Mouse (Mus musculus) ovary, adult 18-20 months (tissue): Measurements from ENCODE around the gene D10Wsu102e.
A peak's percentile ranks its signal among the peaks of the same experiment; 100 is the strongest.
"Not testable (repeated sequence)": the region's sequence is repeated elsewhere in the genome, so short reads cannot be mapped to it uniquely, and the experiment has no call there.

Source experiments
- DNase-seq: peaks from one replicate; pipeline ENCODE4 v3.0.0; 2022; ENCODE audit warnings: low spot score, mixed read lengths

Gene D10Wsu102e

DNA sequence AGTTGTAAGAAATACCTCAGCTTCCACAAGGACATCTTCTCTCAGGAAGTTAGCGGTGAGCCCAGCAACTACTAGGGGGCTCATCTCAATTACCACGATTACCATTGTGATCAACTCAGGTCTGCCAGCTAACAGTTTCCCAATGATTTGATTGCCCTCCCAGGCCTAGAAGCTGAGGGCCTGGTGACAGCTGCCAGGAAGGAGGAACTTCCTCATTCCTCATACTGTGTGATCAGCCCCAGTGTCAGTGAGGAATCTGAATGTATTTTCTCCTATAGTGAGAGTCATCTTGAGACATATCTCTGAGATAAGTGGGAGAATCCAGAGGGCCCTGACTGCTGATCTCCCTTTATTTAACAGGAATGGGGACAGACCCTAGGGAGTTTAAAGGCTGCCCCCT, 37.3 kb downstream of the D10Wsu102e start:
- no peak for DNase-seq

DNA sequence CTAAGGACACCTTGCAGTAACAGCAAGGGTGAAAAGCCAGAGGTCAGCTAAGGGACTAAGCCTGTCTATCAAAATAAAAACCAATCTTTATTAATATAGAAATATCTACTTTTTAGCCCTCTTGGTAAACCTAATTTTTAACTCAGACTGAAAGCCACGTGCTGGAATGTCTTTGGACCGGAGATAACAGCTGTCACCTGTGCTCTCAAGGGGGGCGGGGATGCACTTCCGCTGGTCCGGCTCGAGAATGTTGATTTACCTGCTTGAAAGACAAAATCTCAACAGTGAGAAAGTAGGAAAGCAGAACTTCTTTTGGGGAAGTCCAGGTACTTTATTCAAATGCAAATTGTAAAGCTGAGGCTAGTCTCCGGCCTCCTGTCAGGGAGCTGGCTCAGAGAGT, 40.9 kb downstream of the D10Wsu102e start:
- DNase-seq = not testable (repeated sequence)

DNA sequence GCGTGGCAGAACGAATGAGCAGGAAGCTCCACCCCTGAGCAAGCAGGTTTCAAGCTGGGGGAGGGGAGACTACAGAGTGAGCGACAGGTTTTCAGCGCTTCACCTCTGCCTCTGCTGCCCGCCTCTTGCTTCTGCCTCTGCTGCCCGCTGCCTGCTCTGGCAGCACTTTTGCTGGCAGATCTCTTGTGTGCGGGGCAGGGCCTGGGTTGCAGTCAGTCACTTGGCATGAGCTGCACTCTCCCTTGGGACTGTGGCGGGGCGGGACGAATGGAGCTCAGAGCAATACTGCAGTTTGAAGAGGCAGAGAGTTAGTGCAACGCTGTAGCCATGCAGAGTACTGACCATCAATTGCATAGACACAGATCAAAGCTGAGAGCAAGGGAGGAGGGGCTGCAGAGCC, 45.0 kb downstream of the D10Wsu102e start:
- no peak for DNase-seq

DNA sequence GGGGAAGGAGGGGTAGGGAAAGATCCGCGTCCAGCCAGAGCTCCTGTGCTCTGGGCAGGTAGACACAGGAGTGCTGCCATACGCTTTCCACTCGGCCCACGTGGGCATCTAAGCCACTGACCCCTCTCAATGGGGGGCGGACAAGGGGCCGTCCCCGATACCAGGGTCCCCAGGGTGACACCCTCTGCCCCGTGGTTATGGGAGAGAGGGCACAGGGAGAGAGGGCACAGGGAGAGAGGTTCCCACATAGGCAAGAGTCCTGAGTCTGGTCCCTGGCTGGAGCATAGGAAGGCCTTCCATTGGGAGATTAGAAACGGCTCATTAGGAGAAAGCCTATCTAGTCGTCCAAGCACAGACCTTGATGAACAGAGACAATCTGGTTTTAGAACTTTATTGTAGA, 45.7 kb downstream of the D10Wsu102e start:
- no peak for DNase-seq

DNA sequence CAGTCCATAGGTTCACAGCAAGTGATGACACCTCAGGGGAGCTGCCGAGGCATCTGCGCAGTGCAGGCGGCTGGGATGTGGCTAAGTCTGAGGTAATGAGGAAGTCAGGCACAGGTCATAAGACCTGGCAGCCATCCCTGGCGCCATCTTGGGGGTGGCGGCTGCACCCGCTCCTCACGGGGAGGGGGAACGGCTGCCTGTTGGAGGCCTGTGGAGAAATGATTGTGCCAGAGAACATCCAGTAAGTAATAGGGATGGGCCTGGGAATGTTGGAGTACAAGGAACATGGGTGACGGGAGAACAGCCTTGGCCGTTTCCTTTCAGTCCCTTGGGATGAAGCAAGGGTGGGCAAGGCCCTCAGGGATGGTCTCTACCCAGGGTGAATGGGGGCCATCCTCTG, 47.1 kb downstream of the D10Wsu102e start:
- DNase-seq = no peak

DNA sequence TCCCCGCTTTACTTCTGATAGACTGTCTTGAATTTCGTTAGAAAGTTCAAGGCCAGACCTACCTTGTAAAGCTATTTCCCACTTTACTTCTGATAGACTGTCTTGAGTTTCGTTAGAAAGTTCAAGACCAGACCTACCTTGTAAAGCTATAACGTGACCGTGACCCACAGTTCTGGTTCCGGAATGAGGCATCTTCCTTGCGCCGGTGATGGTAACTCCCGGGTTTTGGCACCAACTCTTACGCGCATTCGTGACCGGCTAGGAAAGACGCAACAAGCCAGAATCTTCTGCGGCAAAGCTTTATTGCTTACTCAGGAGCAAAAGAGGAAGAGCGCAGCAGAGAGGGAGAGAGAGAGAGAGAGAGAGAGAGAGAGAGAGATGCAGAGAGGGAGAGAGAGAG, 58.4 kb downstream of the D10Wsu102e start:
- DNase-seq = not testable (repeated sequence)

DNA sequence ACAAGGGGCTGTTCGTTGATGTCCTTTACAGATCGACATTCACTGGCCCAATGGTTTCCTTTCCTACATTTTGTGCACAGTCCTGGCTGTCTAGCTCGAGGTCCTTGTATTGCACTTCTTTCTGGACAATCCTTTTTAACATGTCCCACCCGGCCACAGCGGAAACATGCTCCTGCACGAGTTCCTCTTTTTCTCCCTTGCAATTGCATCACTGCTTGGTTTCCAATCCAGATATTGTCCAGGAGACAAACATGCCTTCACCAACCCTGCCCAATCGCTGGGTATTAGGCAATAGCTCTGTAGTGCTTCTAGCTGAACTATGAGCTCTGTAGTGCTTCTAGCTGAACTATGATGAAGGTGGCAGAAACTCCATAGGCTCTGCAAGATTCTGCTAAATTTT, 88.6 kb downstream of the D10Wsu102e start:
- no peak for DNase-seq

DNA sequence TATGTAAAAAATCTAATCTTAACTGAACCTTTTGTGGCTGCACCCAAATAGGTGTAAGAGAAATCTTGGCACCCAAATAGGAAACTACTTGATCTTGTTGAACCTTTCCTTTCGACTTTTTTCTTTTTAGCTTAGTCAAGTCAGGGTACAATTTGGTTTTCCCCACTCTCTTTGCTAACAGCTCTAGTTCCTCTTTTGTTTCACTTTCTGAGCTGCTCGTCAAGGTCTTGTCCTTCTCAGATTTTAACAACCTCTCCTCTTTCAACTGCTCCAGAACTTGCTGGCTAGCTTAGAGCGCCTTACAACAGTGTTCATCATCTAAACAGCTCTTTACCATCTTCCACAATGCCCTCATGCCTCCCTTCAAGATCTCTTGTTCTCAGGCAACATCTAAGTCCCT, 97.5 kb downstream of the D10Wsu102e start:
- no peak for DNase-seq

DNA sequence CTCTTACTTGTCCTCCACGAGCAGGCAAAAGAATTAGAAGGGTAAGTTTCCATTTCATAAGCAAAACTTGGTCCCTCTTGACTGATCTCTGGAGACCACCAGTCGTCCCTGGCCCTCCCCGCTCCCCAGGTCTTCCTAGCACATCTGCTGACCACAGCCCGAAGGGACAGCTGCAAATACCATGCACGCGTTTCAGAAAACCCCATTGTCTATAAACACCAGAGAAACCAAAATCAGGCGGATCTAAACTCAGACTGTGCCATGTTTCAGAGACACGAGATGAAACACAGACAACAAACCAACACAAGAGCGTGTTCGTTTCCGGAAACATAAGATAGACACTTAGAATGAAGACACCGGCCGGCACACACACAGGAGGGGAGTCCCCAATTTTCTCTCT, 115.2 kb downstream of the D10Wsu102e start:
- DNase-seq = no peak

DNA sequence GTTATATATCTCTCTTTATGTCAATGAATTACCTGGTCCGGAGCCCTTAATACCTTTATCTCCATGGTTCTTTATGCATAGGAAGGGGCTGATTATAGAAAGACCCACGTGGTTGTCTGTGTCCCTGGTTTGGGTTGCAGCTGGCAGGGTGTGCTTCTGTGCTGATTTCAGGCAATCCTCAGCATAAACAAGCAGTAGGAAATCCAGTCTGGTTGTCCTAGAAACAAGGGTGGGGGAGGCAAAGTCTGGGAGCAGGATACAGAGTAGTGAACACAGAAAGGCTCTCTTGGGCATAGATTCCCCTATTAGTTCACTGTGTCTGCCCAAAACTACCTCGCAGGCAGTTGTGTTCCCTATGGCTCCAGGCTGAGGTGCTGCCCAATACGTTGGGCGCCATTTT, 117.3 kb downstream of the D10Wsu102e start:
- no peak for DNase-seq

DNA sequence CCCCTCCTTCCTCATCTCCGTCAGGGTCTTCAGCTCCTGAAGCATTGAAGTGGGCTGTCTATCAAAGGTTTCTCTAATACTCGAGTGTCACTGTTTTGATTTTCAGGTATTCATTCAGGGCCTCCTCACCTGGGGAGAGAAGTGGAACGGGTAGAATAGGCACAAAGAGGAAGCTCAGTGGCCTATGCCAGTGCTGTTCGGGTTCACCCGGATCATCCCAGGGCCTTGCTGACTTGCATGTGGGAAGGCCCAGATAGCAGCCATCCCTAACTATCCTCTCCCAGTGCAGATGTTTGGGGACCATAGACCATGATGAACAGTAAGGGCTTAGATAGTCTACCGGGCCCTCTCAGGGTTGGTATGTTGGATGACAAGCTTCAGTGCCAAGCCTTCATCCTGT, 130.5 kb downstream of the D10Wsu102e start:
- DNase-seq = no peak

DNA sequence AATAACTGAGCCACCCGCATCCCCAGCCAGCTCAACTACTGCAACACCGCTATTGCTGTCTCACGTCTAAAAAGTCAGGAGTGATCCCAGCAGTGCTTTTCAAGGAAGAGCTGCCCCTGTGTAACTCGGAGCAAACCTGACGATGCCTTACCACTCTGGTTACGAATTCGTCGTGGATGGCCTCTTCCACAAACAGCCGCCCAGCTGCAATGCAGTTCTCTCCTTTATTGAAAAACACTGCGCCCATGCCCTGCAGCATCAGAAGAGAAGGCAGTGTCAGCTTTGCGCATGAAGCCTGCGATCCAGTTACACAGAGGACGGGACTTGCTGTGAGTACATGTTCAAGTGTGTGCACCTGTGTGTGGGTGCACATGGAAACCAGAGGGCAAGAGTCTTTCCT, 137.3 kb downstream of the D10Wsu102e start:
- DNase-seq = no peak

DNA sequence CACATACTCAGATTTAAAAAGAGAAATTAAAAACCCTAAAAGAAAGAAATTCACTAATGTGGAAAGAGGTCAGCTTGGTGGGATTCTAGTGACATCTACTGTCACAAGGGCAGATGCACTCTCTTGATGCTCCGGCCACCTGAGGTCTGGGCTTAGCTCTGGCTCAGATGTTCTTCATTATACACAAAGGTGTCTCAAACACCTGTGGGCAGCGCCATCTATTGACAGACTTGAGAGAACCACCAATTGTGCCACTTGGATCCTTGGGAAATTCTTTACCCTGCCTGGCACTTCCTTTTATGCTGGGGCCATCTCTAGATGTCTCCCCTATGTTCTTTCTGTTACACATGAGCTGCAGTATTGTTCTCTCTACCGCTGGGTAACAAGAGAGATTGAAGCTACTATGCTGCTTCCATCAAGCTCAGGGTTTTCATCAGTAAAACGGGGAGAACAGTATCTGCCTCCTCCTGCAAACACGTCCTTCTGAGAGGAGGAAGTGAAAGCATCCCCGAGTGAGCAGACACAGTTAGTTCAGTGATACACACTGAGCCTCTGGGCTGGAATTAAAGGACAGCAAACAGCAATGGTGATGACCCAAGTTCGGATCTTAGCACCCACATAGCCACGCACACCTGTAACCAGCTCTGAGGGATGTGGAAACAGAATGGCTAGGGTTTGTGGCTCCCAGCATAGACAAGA, 149.1 kb downstream of the D10Wsu102e start:
- DNase-seq = no peak

DNA sequence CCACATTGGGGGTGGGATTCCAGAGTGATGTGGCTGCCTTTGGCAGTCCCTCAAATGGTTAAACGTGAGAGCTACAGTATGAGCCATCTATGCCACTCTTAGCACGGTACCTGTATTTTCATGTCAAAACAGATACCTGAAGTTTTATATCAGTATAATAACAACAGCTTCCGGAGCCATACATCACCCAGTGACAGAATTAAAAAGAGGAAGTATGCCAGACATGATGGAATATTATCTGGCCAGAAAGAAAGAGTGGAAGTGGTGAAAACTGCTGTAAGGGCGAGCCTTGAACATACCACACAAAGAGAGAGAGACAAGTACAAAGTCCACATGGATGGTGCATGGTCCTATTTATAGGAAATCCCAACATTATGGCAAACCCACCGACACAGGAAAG, 151.3 kb downstream of the D10Wsu102e start:
- no peak for DNase-seq

DNA sequence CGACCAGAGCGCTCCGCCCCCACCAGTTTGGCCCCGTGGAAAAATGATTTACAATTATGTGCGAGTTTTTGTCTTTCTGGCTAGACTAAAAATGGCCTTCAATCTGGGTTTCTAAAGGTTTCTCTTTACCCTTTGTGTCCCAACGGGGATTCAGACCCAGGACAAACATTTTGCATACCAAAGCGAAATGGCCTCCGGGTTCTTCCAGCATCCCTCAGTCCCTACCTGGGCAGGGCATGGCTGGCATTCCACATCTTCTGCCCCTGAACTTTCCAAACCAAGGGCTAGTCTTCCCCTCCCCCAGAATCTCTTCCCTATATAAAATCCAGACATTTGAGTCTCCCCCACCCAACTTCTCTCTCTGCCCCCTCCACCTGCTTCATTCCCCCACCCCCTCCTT, 153.7 kb downstream of the D10Wsu102e start:
- no peak for DNase-seq

DNA sequence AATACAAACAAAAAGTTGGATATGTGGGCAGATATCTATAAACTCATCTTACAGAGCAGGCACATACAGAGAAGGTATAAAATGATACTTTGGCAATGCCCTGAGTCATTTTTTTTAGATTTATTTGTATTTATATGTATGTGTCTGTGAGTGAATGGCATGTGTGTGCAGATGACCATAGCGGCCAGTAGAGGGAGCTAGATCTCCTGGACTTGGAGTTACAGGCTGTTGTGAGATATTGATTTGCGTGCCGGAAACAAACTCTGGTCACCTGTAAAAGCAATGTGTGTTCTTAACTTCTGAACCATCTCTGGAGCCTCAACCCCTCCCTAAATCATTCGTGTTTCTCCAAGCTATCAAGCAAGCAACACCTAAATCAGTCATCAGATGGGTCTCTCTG, 161.0 kb downstream of the D10Wsu102e start:
- DNase-seq = no peak

DNA sequence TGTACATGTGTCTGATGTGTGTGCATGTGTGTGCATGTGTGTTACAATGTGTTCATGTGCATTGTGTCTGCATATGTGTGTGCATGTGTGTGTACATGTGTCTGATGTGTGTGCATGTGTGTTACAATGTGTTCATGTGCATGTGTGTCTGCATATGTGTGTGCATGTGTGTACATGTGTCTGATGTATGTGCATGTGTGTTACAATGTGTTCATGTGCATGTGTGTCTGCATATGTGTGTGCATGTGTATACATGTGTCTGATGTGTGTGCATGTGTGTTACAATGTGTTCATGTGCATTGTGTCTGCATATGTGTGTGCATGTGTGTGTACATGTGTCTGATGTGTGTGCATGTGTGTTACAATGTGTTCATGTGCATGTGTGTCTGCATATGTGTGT, 164.2 kb downstream of the D10Wsu102e start:
- DNase-seq = not testable (repeated sequence)

DNA sequence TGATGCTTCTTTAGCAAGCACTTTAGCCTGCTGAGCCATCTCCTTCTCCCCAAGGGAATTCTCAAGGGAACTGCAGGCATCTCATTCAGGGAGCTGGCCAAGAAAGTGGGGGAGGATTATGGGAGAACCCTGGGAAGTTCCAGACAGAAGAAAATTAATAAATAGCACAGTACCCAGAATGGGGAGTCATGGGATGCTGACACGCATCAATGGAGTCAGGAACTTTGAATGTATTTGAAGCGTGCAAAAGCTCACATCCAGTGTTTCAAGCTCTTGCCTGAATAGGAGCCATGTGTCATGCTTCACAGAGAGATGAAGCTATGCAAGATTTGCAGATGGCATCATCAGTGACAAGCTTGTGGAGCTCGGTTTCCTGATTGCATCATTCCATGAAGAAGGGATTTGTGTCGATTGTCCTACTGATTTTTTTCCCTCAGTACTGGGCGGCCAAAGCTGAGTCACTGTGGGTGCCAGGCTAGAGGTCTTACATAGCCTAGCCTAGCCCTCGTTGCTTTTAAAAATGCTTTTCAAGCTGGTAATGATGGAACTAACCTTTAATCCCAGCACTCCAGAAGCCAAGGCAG, 170.5 kb downstream of the D10Wsu102e start:
- no peak for DNase-seq

DNA sequence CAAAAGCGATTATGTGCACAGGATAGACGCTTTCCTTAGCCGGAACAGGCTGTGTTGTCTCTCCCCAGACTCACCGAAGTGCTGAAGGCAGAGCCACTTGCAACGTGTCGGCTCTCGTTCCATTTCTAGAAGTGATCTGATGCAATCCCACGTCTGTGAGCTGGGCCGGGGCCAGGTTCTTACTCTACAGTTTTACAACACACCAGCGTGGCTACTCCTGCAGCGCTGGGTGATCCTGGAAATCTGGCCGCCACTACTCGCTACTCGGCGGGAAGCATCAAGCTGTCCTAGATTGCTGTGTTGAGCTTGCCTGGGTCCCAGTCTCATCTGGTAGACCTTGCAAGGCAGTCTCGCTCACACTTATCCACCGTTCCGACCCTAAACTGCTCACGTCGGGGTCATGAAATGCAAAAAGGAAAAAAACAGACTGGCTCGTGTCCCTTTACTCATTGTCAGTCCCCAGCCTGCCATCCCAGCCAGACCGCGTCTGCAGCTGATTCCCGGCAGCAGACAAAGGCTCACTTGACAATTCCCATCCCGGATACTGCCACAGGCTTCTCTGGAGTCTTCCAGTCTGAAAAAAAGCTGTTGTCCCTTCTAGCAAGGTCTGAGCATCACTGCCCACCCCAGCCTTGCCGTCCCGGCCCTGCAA, 173.4 kb downstream of the D10Wsu102e start:
- no peak for DNase-seq

DNA sequence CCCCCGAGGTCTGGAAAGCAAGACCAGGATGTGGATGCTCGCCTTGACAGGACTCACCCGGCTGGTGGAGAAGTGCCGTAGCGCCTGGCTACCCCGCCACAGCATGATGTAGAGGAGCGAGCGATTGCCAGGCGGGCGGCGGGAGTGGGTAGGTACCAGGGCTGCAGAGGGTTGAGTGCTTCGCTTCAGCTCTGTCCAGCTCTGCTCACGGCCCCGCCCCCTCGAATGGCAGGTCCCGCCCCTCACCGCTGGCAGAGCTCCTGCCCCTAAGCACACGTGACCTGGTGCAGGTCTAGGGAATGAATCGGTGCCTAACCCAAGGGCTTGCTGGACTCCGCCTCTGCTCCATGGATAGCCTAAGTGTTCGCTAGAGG, 173.9 kb downstream of the D10Wsu102e start, which contains the start of gene Aldh1l2:
Aldh1l2 (minus strand) TSS at position 231 of the 374 bp plus-strand sequence.
- DNase-seq = peak; percentile 61

DNA sequence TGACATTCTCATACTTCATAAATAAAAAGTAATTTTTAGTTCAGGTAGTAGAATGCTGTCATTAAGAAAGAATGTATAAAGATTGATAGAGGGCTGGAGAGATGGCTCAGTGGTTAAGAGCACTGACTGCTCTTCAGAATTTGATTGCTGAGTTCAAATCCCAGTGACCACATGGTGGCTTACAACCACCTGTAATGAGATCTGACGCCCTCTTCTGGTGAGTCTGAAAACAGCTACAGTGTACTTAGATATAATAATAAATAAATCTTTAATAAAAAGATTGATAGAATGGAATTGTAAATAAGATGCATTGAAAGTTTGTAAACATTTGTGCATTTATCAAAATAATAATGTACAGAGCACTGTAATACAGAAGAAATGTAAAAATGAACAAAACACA, 176.4 kb downstream of the D10Wsu102e start:
- DNase-seq = no peak
